Mouse (Mus musculus) embryonic fibroblast, embryonic 13.5 days (primary cell): Measurements from ENCODE around the gene Carhsp1.

Source experiments
- CTCF ChIP-seq: IDR thresholded peaks from 2 replicates; pipeline ENCODE4 v1.5.1; 2011; ENCODE audit warnings: mild to moderate bottlenecking, control low read depth, low read length, moderate library complexity, borderline replicate concordance; ENCODE audit not compliant: insufficient read depth
- POLR2A ChIP-seq: IDR thresholded peaks from 2 replicates; pipeline ENCODE4 v1.6.1; 2011; ENCODE audit warnings: low read depth, mild to moderate bottlenecking, control low read depth, low read length, moderate library complexity

- TF ChIP-seq CTCF, result no peak
- no peak for TF ChIP-seq POLR2A
These were observed 3.6 kb upstream of the Carhsp1 start for GRCm38 (mm10) chr16:8675559-8675958.
